Comparison of ENCODE assay signal across 14 mouse cellular contexts in the genomic region with DNA sequence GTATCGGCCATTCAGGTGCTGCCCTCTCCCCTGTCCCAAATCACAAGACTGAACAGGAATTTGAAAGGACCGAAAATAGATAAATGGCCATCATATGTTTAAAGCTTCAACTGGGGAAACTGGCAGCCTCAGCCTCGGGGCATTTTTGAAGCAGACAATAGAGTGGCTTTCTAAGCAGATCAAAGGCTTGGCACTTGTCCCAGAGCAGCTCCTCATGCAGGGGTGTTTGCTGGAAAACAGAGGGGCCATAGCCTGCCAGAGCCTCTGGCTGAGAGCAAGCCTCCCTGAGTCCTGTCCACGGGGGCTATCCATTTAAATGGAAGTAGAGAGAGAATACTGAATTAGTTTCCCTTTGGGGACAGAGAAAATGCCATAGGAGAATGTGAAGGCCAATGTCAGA.
DNase-seq lines count a peak whose midpoint lies in the region; ATAC-seq and TF ChIP-seq lines count a peak whose summit lies in the region.
"Had no signal": no experiment of that assay in that cellular context is flagged by ENCODE, and none has a peak within 500 bp of the region (broad histone marks: within the 10 kb centered on the region; RNA-seq: fewer than 3 reads in every experiment).

No protein-coding gene starts in this region.

- TF ChIP-seq POLR2A in kidney, adult 2 months (IDR thresholded peaks at IDR 0.05; ENCODE audit: low read depth, low read length): no peak

- no peaks in the 10 kb centered on the region for H3K4me1 ChIP-seq in neural tube, embryonic 11.5 days (ENCODE audit: control insufficient read depth, insufficient read depth, low read length)
- 0 out of 2 replicates have a peak, but pooled peaks cover 3% of the 10 kb centered on the region for H3K4me1 ChIP-seq in forebrain, embryonic 16.5 days (replicated peaks; ENCODE audit: control insufficient read depth, insufficient read depth, low read length)
- peaks cover 8% of the 10 kb centered on the region; the same call in 1 of the 2 replicates for H3K4me1 ChIP-seq in midbrain, embryonic 16.5 days (ENCODE audit: control insufficient read depth, insufficient read depth, low read length)
- no peaks in the 10 kb centered on the region for H3K4me1 ChIP-seq in kidney, adult 2 months (ENCODE audit: control insufficient read depth, insufficient read depth, low read length)
- H3K4me1 ChIP-seq: limb, embryonic 10.5 days had no signal

- ATAC-seq in neural tube, embryonic 11.5 days (ENCODE audit: insufficient read depth, low FRiP score, low TSS enrichment): no peak
- peak; percentile 59; the same call in 1 of the 2 replicates for ATAC-seq in forebrain, embryonic 16.5 days
- ATAC-seq in midbrain, embryonic 16.5 days: peak; percentile 76; the same call in 1 of the 2 replicates
- ATAC-seq: liver, postnatal 0 days had no signal

- no peak overlapping the region for H3K4me2 ChIP-seq in neural tube, embryonic 11.5 days (ENCODE audit: low read depth)
- H3K4me2 ChIP-seq in forebrain, embryonic 16.5 days (ENCODE audit: low read length): no peak overlapping the region
- H3K4me2 ChIP-seq in midbrain, embryonic 16.5 days (ENCODE audit: low read length): no peak overlapping the region

- H3K9me3 ChIP-seq in neural tube, embryonic 11.5 days (ENCODE audit: control insufficient read depth, low read length): no peaks in the 10 kb centered on the region
- no peaks in the 10 kb centered on the region for H3K9me3 ChIP-seq in forebrain, embryonic 16.5 days (ENCODE audit: control insufficient read depth, low read length)
- H3K9me3 ChIP-seq in midbrain, embryonic 16.5 days (replicated peaks; ENCODE audit: control insufficient read depth, low read length, poor library complexity, severe bottlenecking): no peaks in the 10 kb centered on the region; the same call in 1 of the 2 replicates
- H3K9me3 ChIP-seq: limb, embryonic 10.5 days had no signal

- no peak overlapping the region for H3K27ac ChIP-seq in neural tube, embryonic 11.5 days (ENCODE audit: low read depth, low read length)
- no peak overlapping the region for H3K27ac ChIP-seq in forebrain, embryonic 16.5 days (ENCODE audit: low read length)
- no peak overlapping the region for H3K27ac ChIP-seq in midbrain, embryonic 16.5 days (ENCODE audit: low read length)
- H3K27ac ChIP-seq in kidney, adult 2 months (ENCODE audit: insufficient read depth, low read depth, low read length): no peak overlapping the region
- H3K27ac ChIP-seq: limb, embryonic 10.5 days had no signal

- 24% methylated on average over 4 of the region's 4 CpGs for WGBS in neural tube, embryonic 11.5 days
- WGBS in forebrain, embryonic 16.5 days: under 1% methylated on average over 4 of the region's 4 CpGs
- 7% methylated on average over 4 of the region's 4 CpGs for WGBS in midbrain, embryonic 16.5 days
- 32% methylated on average over 4 of the region's 4 CpGs for WGBS in kidney, adult 2 months

- H3K4me3 ChIP-seq in neural tube, embryonic 11.5 days (ENCODE audit: low read depth, low read length): no peak overlapping the region
- no peak overlapping the region for H3K4me3 ChIP-seq in forebrain, embryonic 16.5 days (replicated peaks; ENCODE audit: low read length)
- H3K4me3 ChIP-seq in midbrain, embryonic 16.5 days (ENCODE audit: low read depth, low read length): no peak overlapping the region
- H3K4me3 ChIP-seq in kidney, adult 2 months (ENCODE audit: insufficient read depth, low read depth, low read length): no peak overlapping the region
- H3K4me3 ChIP-seq: limb, embryonic 10.5 days had no signal

- no peak overlapping the region for H3K9ac ChIP-seq in neural tube, embryonic 11.5 days (ENCODE audit: low read length)
- H3K9ac ChIP-seq in forebrain, embryonic 16.5 days (replicated peaks; ENCODE audit: low read depth, low read length): no peak overlapping the region
- H3K9ac ChIP-seq in midbrain, embryonic 16.5 days (ENCODE audit: low read depth, low read length): no peak overlapping the region
- H3K9ac ChIP-seq: liver, postnatal 0 days had no signal

- DNase-seq in adrenal gland, adult (ENCODE audit: inconsistent age in 2 of 2, low spot score in 1 of 2): peak; percentile 5 to 28
- no peak for DNase-seq in adrenal gland, adult 18-20 months (ENCODE audit: low spot score in 2 of 2)
- peak; percentile 26 for DNase-seq in neural tube, embryonic 11.5 days (ENCODE audit: low spot score)
- no peak for DNase-seq in neural tube, embryonic 10.5 days (ENCODE audit: extremely low spot score, low spot score)
- no peak for DNase-seq in T-cell, adult 2 months (ENCODE audit: low spot score)
- no peak for DNase-seq in kidney, adult 2 months
- DNase-seq: cerebellum, adult 9-10 months; heart, adult 18-20 months; liver, postnatal 0 days; spleen, adult 18-20 months; thymus, adult 18-20 months had no signal

- no peak for TF ChIP-seq CTCF in kidney, adult 2 months (conservative IDR thresholded peaks at IDR 0.05; ENCODE audit: insufficient read depth, insufficient read length, low read depth, low read length)

- no peaks in the 10 kb centered on the region for H3K27me3 ChIP-seq in neural tube, embryonic 11.5 days (ENCODE audit: control insufficient read depth, insufficient read depth, low read length)
- no peaks in the 10 kb centered on the region for H3K27me3 ChIP-seq in forebrain, embryonic 16.5 days (replicated peaks; ENCODE audit: control insufficient read depth, insufficient read depth, low read length)
- no peaks in the 10 kb centered on the region for H3K27me3 ChIP-seq in midbrain, embryonic 16.5 days (ENCODE audit: control insufficient read depth, insufficient read depth, low read depth, low read length)
- H3K27me3 ChIP-seq in kidney, adult 2 months (replicated peaks; ENCODE audit: control insufficient read depth, insufficient read depth, low read length): no peaks in the 10 kb centered on the region

- H3K36me3 ChIP-seq in neural tube, embryonic 11.5 days (ENCODE audit: control insufficient read depth, insufficient read depth, low read length): no peaks in the 10 kb centered on the region
- H3K36me3 ChIP-seq in forebrain, embryonic 16.5 days (ENCODE audit: control insufficient read depth, insufficient read depth): no peaks in the 10 kb centered on the region
- H3K36me3 ChIP-seq in midbrain, embryonic 16.5 days (ENCODE audit: control insufficient read depth, insufficient read depth, low read length): no peaks in the 10 kb centered on the region
- H3K36me3 ChIP-seq in kidney, adult 2 months (ENCODE audit: control insufficient read depth, insufficient read depth, low read length): no peaks in the 10 kb centered on the region
- H3K36me3 ChIP-seq: limb, embryonic 10.5 days had no signal

Comparison
In these comparisons a context has a peak if more than half of its experiments do, and no peak if none do; other contexts are left out.
1. DNase-seq: peak in adrenal gland, adult (2 of 2) and neural tube, embryonic 11.5 days (single experiment); none in adrenal gland, adult 18-20 months (0 of 2), neural tube, embryonic 10.5 days (single experiment), T-cell, adult 2 months (single experiment) and kidney, adult 2 months (single experiment).